Mouse (Mus musculus): ENCODE data around the gene Fgfr2.

DNA sequence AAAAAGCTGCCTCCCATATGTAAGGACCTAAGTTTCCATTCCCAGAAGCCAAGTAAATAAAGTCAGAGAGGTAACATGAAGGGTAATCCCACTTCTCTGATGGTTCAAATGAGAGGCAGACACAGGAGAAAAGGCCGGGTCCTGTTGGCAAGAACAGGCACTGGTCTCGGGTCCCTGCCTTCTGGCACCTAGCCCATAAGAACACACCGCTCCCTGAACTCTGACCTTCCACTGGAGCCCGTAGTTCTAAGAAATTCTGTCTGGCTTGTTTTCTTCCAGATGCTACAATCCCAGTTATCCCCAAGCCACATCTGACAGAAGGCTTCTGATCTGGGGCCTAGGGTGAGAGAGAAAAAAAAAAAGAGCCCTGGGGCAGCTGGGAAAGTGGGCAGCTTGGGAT, 34.7 kb downstream of the Fgfr2 start:
- TF ChIP-seq CTCF (IDR thresholded peaks at IDR 0.05; ENCODE audit: control insufficient read depth, insufficient read depth, insufficient read length) (no peak), USF1 (IDR thresholded peaks at IDR 0.05; ENCODE audit: low read depth) (no peak), CEBPB (IDR thresholded peaks at IDR 0.05; ENCODE audit: low read depth) (no peak), MAX (IDR thresholded peaks at IDR 0.05) (no peak), FOSL1 (IDR thresholded peaks at IDR 0.05; ENCODE audit: insufficient read depth, low read length, poor library complexity, severe bottlenecking) (no peak), MYOG (IDR thresholded peaks at IDR 0.05; ENCODE audit: control insufficient read depth, extremely low read depth, insufficient read length) (no peak), MYOD1 (IDR thresholded peaks at IDR 0.05; ENCODE audit: control insufficient read depth, insufficient read length, low read depth) (no peak)
